Mouse (Mus musculus): Measurements from ENCODE around the gene Cct8.

GRCm38 (mm10) chr16:87484367-87484766 lies 11.3 kb downstream of the Cct8 start:
- TF ChIP-seq CTCF (IDR thresholded peaks at IDR 0.05; ENCODE audit: control insufficient read depth, insufficient read depth, low read length) (no peak), POLR2A (IDR thresholded peaks at IDR 0.05; ENCODE audit: borderline replicate concordance, control insufficient read depth, low read depth, low read length) (no peak)

Data from bone marrow, adult 2 months (tissue).